Mouse (Mus musculus): Measurements from ENCODE around the gene Krtcap2.

DNA sequence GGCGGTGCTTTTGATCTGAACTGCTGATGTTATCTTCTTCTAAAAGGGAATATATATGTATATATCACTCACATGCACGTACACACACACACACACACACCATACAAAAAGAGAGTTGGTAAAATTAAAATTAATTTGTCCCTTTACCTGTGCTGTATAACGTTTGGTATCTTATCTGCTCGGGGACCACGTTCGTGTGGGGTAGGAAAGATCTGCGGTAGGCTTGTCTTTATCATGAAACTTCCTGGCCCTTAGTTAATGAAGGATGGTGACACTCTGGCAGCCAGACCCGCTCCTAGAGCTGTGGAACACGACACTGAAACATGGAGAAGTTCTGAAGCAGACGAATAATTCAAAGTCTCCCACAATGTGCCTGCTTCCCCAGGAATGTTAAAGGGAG is 46.1 kb downstream of the Krtcap2 start:
- TF ChIP-seq CTCF (conservative IDR thresholded peaks at IDR 0.05; ENCODE audit: low read length) = no peak
- no peak for TF ChIP-seq NANOG (IDR thresholded peaks at IDR 0.05; ENCODE audit: borderline replicate concordance, low read length)
- no peak for TF ChIP-seq POU5F1 (IDR thresholded peaks at IDR 0.05; ENCODE audit: borderline replicate concordance, low read length)

Measured in E14TG2a.4 (cell line).